Mouse (Mus musculus): ENCODE data around the gene Tctex1d1. TPM values are rescaled to one million over a fixed set of nuclear protein-coding genes. Genes with fewer than 3 reads are reported as not detected.

Gene Tctex1d1
- polyA plus RNA-seq, 1 experiment: not detected

- H3K36me3 ChIP-seq (ENCODE audit: control insufficient read depth, insufficient read depth, low read length): no peaks in the 10 kb centered on the region
- 34% methylated on average over 4 of the region's 4 CpGs for WGBS
- no peak within 1 kb of the TSS for H3K4me3 ChIP-seq (ENCODE audit: low read depth, low read length)
- H3K27me3 ChIP-seq (ENCODE audit: control insufficient read depth, insufficient read depth, low read length): no peaks in the 10 kb centered on the region
- no peak within 1 kb of the TSS for H3K27ac ChIP-seq (ENCODE audit: insufficient read depth, low read depth, low read length)
- TF ChIP-seq POLR2A (IDR thresholded peaks at IDR 0.05; ENCODE audit: low read depth, low read length) (no peak), CTCF (IDR thresholded peaks at IDR 0.05; ENCODE audit: extremely low read depth, insufficient read length, insufficient replicate concordance, low read depth, low read length) (no peak)
- H3K4me1 ChIP-seq (ENCODE audit: control insufficient read depth, insufficient read depth, insufficient read length, low read length): no peaks in the 10 kb centered on the region
These were observed 48.2 kb downstream of the Tctex1d1 start, which contains the start of gene Insl5 for GRCm38 (mm10) chr4:103026621-103027020. Gene Insl5 (minus strand): TSS chr4:103026842.

- Histone ChIP-seq H3K27ac (ENCODE audit: insufficient read depth, low read depth, low read length) (no peak overlapping the region), H3K36me3 (ENCODE audit: control insufficient read depth, insufficient read depth, low read length) (no peaks in the 10 kb centered on the region), H3K27me3 (ENCODE audit: control insufficient read depth, insufficient read depth, low read length) (no peaks in the 10 kb centered on the region), H3K4me1 (ENCODE audit: control insufficient read depth, insufficient read depth, insufficient read length, low read length) (no peaks in the 10 kb centered on the region), H3K4me3 (ENCODE audit: low read depth, low read length) (no peak overlapping the region)
- 66% methylated on average over 7 of the region's 7 CpGs for WGBS
- TF ChIP-seq CTCF (IDR thresholded peaks at IDR 0.05; ENCODE audit: extremely low read depth, insufficient read length, insufficient replicate concordance, low read depth, low read length) (no peak), POLR2A (IDR thresholded peaks at IDR 0.05; ENCODE audit: low read depth, low read length) (no peak)
These were observed 49.3 kb downstream of the Tctex1d1 start for GRCm38 (mm10) chr4:103027745-103028144.

GRCm38 (mm10) chr4:103028177-103029088 lies 50.0 kb downstream of the Tctex1d1 start:
- Histone ChIP-seq H3K27me3 (ENCODE audit: control insufficient read depth, insufficient read depth, low read length) (no peaks in the 10 kb centered on the region), H3K4me3 (ENCODE audit: low read depth, low read length) (no peak overlapping the region), H3K4me1 (ENCODE audit: control insufficient read depth, insufficient read depth, insufficient read length, low read length) (no peaks in the 10 kb centered on the region), H3K27ac (ENCODE audit: insufficient read depth, low read depth, low read length) (no peak overlapping the region), H3K36me3 (ENCODE audit: control insufficient read depth, insufficient read depth, low read length) (no peaks in the 10 kb centered on the region)
- WGBS: 73% methylated on average over 13 of the region's 13 CpGs
- TF ChIP-seq CTCF (IDR thresholded peaks at IDR 0.05; ENCODE audit: extremely low read depth, insufficient read length, insufficient replicate concordance, low read depth, low read length): no peak
- TF ChIP-seq POLR2A (IDR thresholded peaks at IDR 0.05; ENCODE audit: low read depth, low read length): no peak

- Histone ChIP-seq H3K27me3 (ENCODE audit: control insufficient read depth, insufficient read depth, low read length) (no peaks in the 10 kb centered on the region), H3K36me3 (ENCODE audit: control insufficient read depth, insufficient read depth, low read length) (no peaks in the 10 kb centered on the region), H3K27ac (ENCODE audit: insufficient read depth, low read depth, low read length) (no peak overlapping the region), H3K4me1 (ENCODE audit: control insufficient read depth, insufficient read depth, insufficient read length, low read length) (no peaks in the 10 kb centered on the region), H3K4me3 (ENCODE audit: low read depth, low read length) (no peak overlapping the region)
- TF ChIP-seq POLR2A (IDR thresholded peaks at IDR 0.05; ENCODE audit: low read depth, low read length) (no peak), CTCF (IDR thresholded peaks at IDR 0.05; ENCODE audit: extremely low read depth, insufficient read length, insufficient replicate concordance, low read depth, low read length) (no peak)
- WGBS: 75% methylated on average over 14 of the region's 14 CpGs
These were observed 60.9 kb downstream of the Tctex1d1 start for GRCm38 (mm10) chr4:103039103-103039837.

- Histone ChIP-seq H3K27me3 (ENCODE audit: control insufficient read depth, insufficient read depth, low read length) (no peaks in the 10 kb centered on the region), H3K36me3 (ENCODE audit: control insufficient read depth, insufficient read depth, low read length) (no peaks in the 10 kb centered on the region), H3K4me1 (ENCODE audit: control insufficient read depth, insufficient read depth, insufficient read length, low read length) (no peaks in the 10 kb centered on the region), H3K4me3 (ENCODE audit: low read depth, low read length) (no peak overlapping the region), H3K27ac (ENCODE audit: insufficient read depth, low read depth, low read length) (no peak overlapping the region)
- 67% methylated on average over 5 of the region's 5 CpGs for WGBS
- no peak for TF ChIP-seq POLR2A (IDR thresholded peaks at IDR 0.05; ENCODE audit: low read depth, low read length)
- TF ChIP-seq CTCF (IDR thresholded peaks at IDR 0.05; ENCODE audit: extremely low read depth, insufficient read length, insufficient replicate concordance, low read depth, low read length): no peak
These were observed 61.4 kb downstream of the Tctex1d1 start for GRCm38 (mm10) chr4:103039838-103040191.

GRCm38 (mm10) chr4:103042997-103043396 lies 64.6 kb downstream of the Tctex1d1 start:
- no peaks in the 10 kb centered on the region for H3K36me3 ChIP-seq (ENCODE audit: control insufficient read depth, insufficient read depth, low read length)
- no peaks in the 10 kb centered on the region for H3K4me1 ChIP-seq (ENCODE audit: control insufficient read depth, insufficient read depth, insufficient read length, low read length)
- TF ChIP-seq POLR2A (IDR thresholded peaks at IDR 0.05; ENCODE audit: low read depth, low read length): no peak
- TF ChIP-seq CTCF (IDR thresholded peaks at IDR 0.05; ENCODE audit: extremely low read depth, insufficient read length, insufficient replicate concordance, low read depth, low read length): peak; percentile 22; the same call in 1 of the 2 replicates
- WGBS: 92% methylated on average over 11 of the region's 11 CpGs
- no peak overlapping the region for H3K4me3 ChIP-seq (ENCODE audit: low read depth, low read length)
- no peak overlapping the region for H3K27ac ChIP-seq (ENCODE audit: insufficient read depth, low read depth, low read length)
- H3K27me3 ChIP-seq (ENCODE audit: control insufficient read depth, insufficient read depth, low read length): no peaks in the 10 kb centered on the region

- 80% methylated on average over 11 of the region's 11 CpGs for WGBS
- no peak overlapping the region for H3K27ac ChIP-seq (ENCODE audit: insufficient read depth, low read depth, low read length)
- TF ChIP-seq CTCF (IDR thresholded peaks at IDR 0.05; ENCODE audit: extremely low read depth, insufficient read length, insufficient replicate concordance, low read depth, low read length): no peak
These were observed 69.6 kb downstream of the Tctex1d1 start for GRCm38 (mm10) chr4:103048046-103048445.

More at GRCm38 (mm10) chr4:103048046-103048445, 69.6 kb downstream of the Tctex1d1 start:
- H3K36me3 ChIP-seq (ENCODE audit: control insufficient read depth, insufficient read depth, low read length): no peaks in the 10 kb centered on the region
- H3K4me1 ChIP-seq (ENCODE audit: control insufficient read depth, insufficient read depth, insufficient read length, low read length): no peaks in the 10 kb centered on the region
- no peaks in the 10 kb centered on the region for H3K27me3 ChIP-seq (ENCODE audit: control insufficient read depth, insufficient read depth, low read length)
- H3K4me3 ChIP-seq (ENCODE audit: low read depth, low read length): no peak overlapping the region

Other genes starting within 250 kb of the Tctex1d1 start
- gene Sgip1, start 237.3 kb upstream of the Tctex1d1 start, polyA plus RNA-seq (2012; rRNA removed): 0.20 and 0.35 TPM in 2 replicates
- not detected in 2 replicates for gene Insl5, start 48.2 kb downstream of the Tctex1d1 start, polyA plus RNA-seq (2012; rRNA removed)
- gene Mier1, start 135.8 kb downstream of the Tctex1d1 start, polyA plus RNA-seq (2012; rRNA removed): 2.4 and 6.2 TPM in 2 replicates
- 0.09 and 0.10 TPM in 2 replicates for gene Wdr78, start 135.9 kb downstream of the Tctex1d1 start, polyA plus RNA-seq (2012; rRNA removed)
- gene Slc35d1, start 236.6 kb downstream of the Tctex1d1 start, polyA plus RNA-seq (2012; rRNA removed): 6.3 and 10.2 TPM in 2 replicates